Mouse (Mus musculus): ENCODE results near the gene Lysmd4.

Lysmd4 gene

GRCm38 (mm10) chr7:67222220-67222862, at the start of gene Lysmd4:
Lysmd4 (plus strand) TSS chr7:67222544.
- DNase-seq (ENCODE audit: low read depth, low spot score), result peak; percentile 92

GRCm38 (mm10) chr7:67173522-67174195, 48.7 kb upstream of the Lysmd4 start:
- no peak for DNase-seq (ENCODE audit: low read depth, low spot score)

DNA sequence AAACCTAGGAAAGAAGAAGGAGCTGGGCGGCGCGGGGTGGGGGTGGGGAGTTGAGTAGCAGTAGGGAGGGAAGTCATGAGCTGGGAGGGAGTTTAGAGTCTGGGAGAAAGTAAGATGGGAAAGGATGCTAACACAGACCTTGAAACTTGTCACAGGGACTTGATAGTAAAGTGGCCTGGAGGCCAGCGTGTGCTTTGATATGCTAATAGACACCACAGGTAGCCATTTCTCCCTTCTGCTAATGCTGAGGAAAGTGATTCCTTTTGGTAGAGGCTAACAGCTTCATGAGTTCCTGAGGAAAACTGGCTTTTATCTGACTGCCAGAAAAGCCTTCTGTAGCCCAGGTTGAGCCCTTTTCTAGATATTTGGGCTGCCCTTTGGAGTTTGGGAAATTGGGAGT, 38.6 kb upstream of the Lysmd4 start:
- no peak for DNase-seq (ENCODE audit: low read depth, low spot score)

- DNase-seq (ENCODE audit: low read depth, low spot score), result no peak
Observed at GRCm38 (mm10) chr7:67199412-67199811, 22.9 kb upstream of the Lysmd4 start.

DNA sequence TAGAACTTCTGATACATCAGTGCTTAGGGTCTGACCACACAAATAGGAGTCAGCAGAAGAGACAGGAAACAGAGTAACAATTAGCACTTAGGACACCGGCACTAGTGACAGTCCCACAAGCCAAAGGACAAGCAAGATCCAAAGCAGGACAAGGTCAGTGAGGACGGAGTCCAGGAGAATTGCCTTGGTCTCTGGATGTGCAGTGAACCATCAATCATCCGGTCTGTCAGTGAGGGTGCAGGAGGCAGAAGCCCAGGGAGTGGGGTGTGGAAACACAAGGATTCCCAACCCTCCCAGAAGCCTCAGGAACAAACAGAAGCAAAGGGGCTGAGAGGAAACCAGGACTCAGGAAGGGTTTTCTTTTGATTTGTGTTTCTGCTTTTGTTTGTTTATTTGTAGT, 18.7 kb upstream of the Lysmd4 start:
- no peak for DNase-seq (ENCODE audit: low read depth, low spot score)

DNA sequence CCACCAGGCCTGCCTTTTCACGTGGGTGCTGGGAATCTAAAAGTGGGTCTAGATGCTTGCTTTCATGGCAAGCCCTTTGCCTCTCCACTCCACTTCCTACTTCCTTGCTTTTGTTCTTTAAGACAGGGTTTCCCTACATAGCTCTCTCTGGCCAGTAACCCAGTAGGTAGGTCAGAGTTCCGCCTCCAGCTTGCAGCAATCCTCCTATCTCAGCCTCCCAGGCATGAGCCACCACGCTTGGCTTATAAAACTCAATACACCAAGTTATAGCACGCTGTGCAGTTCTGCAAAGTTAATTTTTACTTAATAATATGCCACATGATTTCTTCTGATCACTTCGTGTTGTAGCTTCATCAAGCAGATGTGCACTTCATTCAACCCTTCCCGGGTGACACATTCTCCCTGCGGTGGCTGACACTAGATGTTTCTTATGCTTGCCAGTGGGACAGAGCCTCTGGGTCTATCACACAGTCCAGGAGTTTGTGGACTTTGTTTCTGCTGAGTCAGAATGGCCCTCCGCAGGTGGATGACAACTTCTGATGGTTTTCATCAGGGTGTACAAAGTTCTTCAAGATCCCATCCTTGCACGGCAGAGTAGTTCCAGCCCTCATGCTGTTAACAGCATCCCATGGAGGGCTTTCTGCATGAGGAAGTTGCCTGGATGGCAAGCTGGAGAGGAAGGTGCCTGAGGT, 16.5 kb upstream of the Lysmd4 start:
- no peak for DNase-seq (ENCODE audit: low read depth, low spot score)

DNA sequence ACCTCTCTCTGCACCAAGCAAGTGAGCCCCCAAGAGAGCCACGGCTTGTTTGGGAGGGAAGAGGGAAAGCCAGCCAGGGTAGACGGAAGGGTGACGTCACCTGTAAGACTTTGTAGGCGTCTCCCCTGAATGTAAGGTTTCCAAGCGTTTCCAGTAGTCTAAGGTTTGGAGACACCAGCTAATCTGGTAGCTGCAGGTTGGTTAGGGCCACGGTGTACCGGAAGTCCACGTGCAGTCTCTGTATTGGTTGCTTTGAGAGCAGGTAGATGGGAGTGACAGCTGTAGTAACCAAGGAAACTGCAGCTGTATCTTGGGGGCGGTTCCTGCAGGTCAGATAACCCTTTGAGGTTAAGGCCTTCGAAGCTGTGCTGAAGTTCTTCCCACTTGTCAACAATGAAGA, 15.8 kb upstream of the Lysmd4 start:
- no peak for DNase-seq (ENCODE audit: low read depth, low spot score)

DNA sequence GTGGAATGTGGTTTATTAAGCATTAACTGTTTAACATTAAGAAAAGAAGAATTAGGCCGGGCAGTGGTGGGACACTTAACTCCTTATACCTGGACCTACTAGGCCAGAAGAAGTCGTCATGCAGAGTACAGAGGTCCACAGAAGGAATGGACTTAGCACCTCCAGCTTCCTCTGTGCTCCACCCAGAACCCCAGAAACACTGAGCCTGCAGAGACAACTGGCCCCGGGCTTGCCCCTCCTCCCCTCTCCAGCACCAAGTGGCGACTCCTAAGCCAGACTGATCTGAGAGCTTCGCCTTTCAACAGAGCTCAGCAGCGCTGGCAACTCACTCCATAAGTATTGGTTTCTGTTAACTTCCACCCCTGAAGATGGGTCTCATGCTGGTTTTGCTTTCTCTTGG, 14.6 kb upstream of the Lysmd4 start:
- no peak for DNase-seq (ENCODE audit: low read depth, low spot score)

DNA sequence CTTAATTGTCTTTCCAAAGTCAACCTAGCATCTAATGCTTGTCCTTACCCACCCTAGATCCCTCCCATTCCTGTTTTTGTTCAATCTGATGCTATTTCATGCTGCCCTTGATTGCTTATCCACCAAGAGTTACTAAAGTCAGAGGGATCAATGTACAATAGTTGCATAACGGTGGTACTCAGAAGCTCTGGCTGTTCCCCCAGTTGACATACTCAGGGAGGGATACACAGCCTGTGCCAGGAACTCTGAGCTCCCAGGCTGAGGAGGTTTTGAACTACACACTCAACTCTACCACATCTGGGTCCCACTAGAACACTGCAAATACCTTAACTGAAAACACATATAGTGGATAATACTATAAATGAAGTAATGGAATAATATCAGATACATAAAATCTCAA, 14.0 kb upstream of the Lysmd4 start:
- no peak for DNase-seq (ENCODE audit: low read depth, low spot score)

- no peak for DNase-seq (ENCODE audit: low read depth, low spot score)
Observed at GRCm38 (mm10) chr7:67210004-67210833, 12.1 kb upstream of the Lysmd4 start.

- DNase-seq (ENCODE audit: low read depth, low spot score), result no peak
Observed at GRCm38 (mm10) chr7:67211341-67211740, 11.0 kb upstream of the Lysmd4 start.

DNA sequence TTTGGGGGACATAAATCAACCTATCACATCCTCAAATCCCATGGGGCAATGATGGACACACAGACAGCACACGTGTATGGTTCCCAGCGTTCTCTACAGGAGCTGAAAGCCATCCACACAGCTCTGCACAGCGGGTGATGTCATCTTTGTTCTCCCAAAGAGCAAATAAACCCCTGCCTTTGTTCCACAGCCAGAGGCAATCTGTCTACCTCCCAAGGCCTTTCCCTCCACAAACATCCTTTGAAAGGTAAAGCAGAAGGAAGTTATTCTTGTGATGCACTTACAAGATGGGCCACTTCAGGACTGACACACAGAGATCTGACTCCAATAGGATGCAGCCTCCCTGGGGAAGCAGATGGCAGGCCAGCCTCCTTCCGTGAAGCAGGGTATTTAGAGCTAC, 10.4 kb upstream of the Lysmd4 start:
- no peak for DNase-seq (ENCODE audit: low read depth, low spot score)

DNA sequence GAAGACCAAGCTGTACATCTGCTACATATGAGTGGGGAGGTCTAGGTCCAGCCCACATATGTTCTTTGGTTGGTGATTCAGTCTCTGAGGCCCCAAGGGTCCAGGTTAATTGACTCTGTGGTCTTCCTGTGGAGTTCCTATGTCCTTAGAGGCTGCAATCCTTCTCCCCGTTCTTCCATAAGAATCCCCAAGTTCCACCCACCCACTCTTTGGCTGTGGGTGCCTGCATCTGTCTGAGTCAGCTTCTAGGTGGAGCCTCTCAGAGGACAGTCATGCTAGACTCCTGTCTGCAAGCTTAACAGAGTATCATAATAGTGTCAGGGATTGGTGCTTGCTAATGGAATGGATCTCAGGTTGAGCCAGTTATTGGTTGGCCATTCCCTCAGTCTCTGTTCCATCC, 8.8 kb upstream of the Lysmd4 start:
- no peak for DNase-seq (ENCODE audit: low read depth, low spot score)

GRCm38 (mm10) chr7:67216351-67216750, 6.0 kb upstream of the Lysmd4 start:
- no peak for DNase-seq (ENCODE audit: low read depth, low spot score)

GRCm38 (mm10) chr7:67217025-67217424, 5.3 kb upstream of the Lysmd4 start:
- no peak for DNase-seq (ENCODE audit: low read depth, low spot score)

- DNase-seq (ENCODE audit: low read depth, low spot score), result no peak
Observed at GRCm38 (mm10) chr7:67225943-67226625, 3.7 kb downstream of the Lysmd4 start.

DNA sequence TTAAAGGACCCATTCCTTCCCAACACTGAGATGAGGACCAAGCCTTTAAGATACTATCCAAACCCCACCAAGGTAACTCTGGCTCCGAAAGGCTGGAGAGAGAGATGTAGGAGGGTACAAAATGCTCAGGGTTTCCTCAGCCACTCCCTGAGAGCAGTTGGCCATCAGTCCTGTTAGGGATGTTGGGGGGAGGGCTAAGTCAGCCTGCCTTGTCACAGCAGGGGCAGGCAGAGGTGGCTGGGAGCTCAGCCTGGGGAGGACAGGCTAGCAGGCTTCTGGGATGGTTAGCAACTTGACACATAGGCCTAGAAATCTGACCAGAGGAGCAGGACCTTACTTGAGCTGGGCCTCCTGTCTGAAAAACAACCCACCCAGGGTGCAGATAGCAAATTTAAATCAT, 5.2 kb downstream of the Lysmd4 start:
- DNase-seq (ENCODE audit: low read depth, low spot score), result no peak

DNA sequence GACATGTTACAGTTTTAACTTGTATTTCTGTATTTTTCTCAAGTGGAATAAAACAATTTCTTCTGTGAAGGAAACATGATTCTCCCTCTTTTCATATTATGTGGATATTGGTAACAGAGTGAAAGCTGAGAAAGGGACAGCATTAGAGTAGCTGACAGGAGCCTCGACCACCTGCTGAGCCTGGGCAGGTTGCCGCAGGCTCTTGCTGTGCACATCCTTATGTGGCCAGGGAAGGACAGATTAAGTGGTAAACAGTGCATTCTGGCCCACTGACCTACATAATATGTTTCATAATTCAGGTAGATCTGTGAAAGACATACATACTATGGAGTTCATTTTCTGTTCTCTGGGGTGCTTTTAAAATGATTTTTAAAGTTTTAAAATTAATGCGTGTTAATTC, 6.0 kb downstream of the Lysmd4 start:
- DNase-seq (ENCODE audit: low read depth, low spot score), result no peak

DNA sequence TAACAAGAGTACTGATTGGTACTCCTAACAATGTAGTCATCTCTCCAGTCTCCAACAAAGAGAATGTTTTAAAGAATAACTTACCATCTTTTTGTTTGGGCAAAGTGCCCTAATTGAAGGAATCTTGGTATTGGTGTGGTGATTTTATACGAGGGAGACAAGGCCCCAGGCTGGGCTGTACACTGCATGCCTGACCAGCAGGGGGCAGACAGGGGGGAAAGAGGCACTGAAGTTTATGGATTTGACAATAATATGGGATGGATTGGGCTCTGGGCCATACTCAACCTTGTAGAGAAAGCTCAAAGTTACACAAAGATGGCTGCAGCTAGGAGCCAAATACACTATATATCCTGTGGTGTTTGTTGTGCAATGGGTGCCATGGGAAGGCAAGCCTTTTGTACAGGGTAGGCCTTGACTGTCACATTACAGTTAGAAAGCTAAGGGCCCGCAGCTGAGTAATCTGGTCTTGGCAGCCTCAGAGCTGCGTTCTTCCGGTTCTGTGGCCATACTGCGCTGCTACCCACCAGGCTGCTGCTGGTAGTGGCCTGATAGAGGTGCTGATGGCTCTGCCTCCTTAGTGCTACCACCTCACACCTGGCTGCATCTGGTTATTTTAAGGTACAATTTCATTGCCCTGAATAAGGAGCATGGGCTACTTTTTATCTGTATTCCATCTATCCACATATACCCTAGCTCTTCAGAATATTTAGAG, 6.7 kb downstream of the Lysmd4 start:
- DNase-seq (ENCODE audit: low read depth, low spot score), result no peak

DNA sequence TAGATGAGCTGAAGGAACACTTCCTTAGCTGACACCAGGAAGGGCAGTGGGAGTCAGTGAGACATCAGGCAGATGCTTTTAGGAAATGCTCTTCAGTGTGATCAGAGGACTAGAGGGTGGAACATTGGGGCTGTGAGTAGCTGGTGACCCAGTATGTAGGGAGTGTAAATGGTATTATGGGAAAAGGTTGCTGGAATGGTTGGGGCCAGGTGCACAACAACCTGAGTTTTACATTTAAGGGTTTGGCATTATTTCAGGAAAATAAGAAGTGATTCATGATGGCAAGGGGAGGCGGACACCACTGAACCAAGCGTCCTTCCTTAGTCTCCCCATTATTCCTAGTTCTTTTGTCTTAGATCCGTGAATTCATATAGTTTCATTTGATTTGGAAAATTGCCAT, 7.4 kb downstream of the Lysmd4 start:
- DNase-seq (ENCODE audit: low read depth, low spot score), result no peak

DNA sequence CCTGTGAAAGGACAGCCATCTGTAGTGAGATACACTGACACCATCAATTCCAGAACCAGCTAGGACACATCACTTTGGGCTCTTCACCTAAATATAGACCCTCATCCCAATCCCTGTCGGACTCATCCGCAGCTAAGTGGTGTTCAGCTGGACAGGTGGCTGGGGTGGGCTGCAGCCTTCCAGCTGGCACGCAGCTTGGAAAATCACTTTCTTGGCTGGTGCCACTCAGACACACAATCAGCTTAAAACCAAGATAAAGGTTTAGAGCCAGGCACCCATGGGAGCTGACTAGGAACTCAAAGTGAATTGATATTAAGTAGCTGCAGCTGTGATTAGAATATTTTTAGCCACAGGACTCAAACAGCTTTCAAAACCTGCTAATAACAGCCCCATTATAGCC, 7.9 kb downstream of the Lysmd4 start:
- DNase-seq (ENCODE audit: low read depth, low spot score), result no peak

All from telencephalon, adult 2 months (tissue).